Mouse (Mus musculus) adrenal gland, adult (tissue): ENCODE results near the gene Hemk1.

Source experiments
- DNase-seq, 2 experiments: peaks; one replicate each; pipeline ENCODE4 v3.0.0; 2022 to 2023; ENCODE audit warnings: low spot score in 1 of 2; ENCODE audit not compliant: inconsistent age in 2 of 2

Gene Hemk1

GRCm38 (mm10) chr9:107343146-107343943 is 5.2 kb upstream of the Hemk1 start:
- DNase-seq: no peak

- DNase-seq: no peak
These were observed 4.1 kb upstream of the Hemk1 start for GRCm38 (mm10) chr9:107342201-107342709.

GRCm38 (mm10) chr9:107340911-107341645 is 2.9 kb upstream of the Hemk1 start:
- no peak for DNase-seq

GRCm38 (mm10) chr9:107340267-107340859 is 2.2 kb upstream of the Hemk1 start, which contains the start of gene 6430571L13Rik:
Gene 6430571L13Rik (plus strand): TSS chr9:107340602.
- peak; percentile 94 to 98 for DNase-seq

GRCm38 (mm10) chr9:107336386-107336785 is 1.8 kb downstream of the Hemk1 start:
- no peak for DNase-seq

- DNase-seq: peak; percentile 67 to 92
These were observed 2.2 kb downstream of the Hemk1 start for GRCm38 (mm10) chr9:107335909-107336308.

GRCm38 (mm10) chr9:107335046-107335445 is 3.1 kb downstream of the Hemk1 start:
- DNase-seq: no peak

GRCm38 (mm10) chr9:107334356-107334755 is 3.8 kb downstream of the Hemk1 start:
- DNase-seq: no peak

- DNase-seq: no peak
These were observed 4.5 kb downstream of the Hemk1 start for GRCm38 (mm10) chr9:107333686-107334085.

GRCm38 (mm10) chr9:107330791-107331190 is 7.4 kb downstream of the Hemk1 start:
- no peak for DNase-seq

- DNase-seq: peak in 1 of 2 experiments; percentile 60
These were observed 10.1 kb downstream of the Hemk1 start for GRCm38 (mm10) chr9:107327879-107328620.

GRCm38 (mm10) chr9:107325904-107326303 is 12.2 kb downstream of the Hemk1 start:
- peak in 1 of 2 experiments; percentile 29 for DNase-seq

- DNase-seq: peak in 1 of 2 experiments; percentile 71
These were observed 13.2 kb downstream of the Hemk1 start for GRCm38 (mm10) chr9:107324799-107325561.

- peak in 1 of 2 experiments; percentile 63 for DNase-seq
These were observed 14.6 kb downstream of the Hemk1 start for GRCm38 (mm10) chr9:107323558-107323957.

- no peak for DNase-seq
These were observed 15.6 kb downstream of the Hemk1 start for GRCm38 (mm10) chr9:107322461-107323050.

GRCm38 (mm10) chr9:107315791-107316190 is 22.4 kb downstream of the Hemk1 start:
- DNase-seq: no peak

GRCm38 (mm10) chr9:107313926-107314325 is 24.2 kb downstream of the Hemk1 start:
- no peak for DNase-seq

GRCm38 (mm10) chr9:107312811-107313584 is 25.2 kb downstream of the Hemk1 start:
- DNase-seq: peak in 1 of 2 experiments; percentile 63

GRCm38 (mm10) chr9:107309600-107309999 is 28.6 kb downstream of the Hemk1 start:
- peak; percentile 45 to 79 for DNase-seq
